Mouse (Mus musculus): ENCODE results near the gene Pygo2.

- TF ChIP-seq CTCF (IDR thresholded peaks at IDR 0.05; ENCODE audit: borderline replicate concordance, insufficient read depth, low read depth, low read length) (no peak), POLR2A (IDR thresholded peaks at IDR 0.05; ENCODE audit: borderline replicate concordance, insufficient read depth, low read length) (no peak)
Observed at GRCm38 (mm10) chr3:89382033-89382882, 47.8 kb upstream of the Pygo2 start.
